ENCODE assay signal across 10 mouse cellular contexts in genomic region chr16:55321542-55322514, GRCm38 (mm10). TPM values are rescaled to one million over a fixed set of nuclear protein-coding genes. Genes with fewer than 3 reads are reported as not detected.
DNase-seq lines count a peak whose midpoint lies in the region; ATAC-seq lines count a peak whose summit lies in the region.
"Had no signal": no experiment of that assay in that cellular context is flagged by ENCODE, and none has a peak within 500 bp of the region (broad histone marks: within the 10 kb centered on the region; RNA-seq: fewer than 3 reads in every experiment).

No protein-coding gene starts in this region.

- no peak overlapping the region for H3K9ac ChIP-seq in embryonic facial prominence, embryonic 11.5 days (replicated peaks; ENCODE audit: low read length)
- no peak overlapping the region for H3K9ac ChIP-seq in intestine, embryonic 15.5 days

- no peaks in the 10 kb centered on the region for H3K27me3 ChIP-seq in embryonic facial prominence, embryonic 11.5 days (ENCODE audit: control insufficient read depth, insufficient read depth, low read length)
- H3K27me3 ChIP-seq in intestine, embryonic 15.5 days (replicated peaks), result no peaks in the 10 kb centered on the region

- H3K4me1 ChIP-seq in embryonic facial prominence, embryonic 11.5 days (ENCODE audit: control insufficient read depth, insufficient read depth, low read length), result no peaks in the 10 kb centered on the region
- no peaks in the 10 kb centered on the region for H3K4me1 ChIP-seq in intestine, embryonic 15.5 days (replicated peaks)

- ATAC-seq in embryonic facial prominence, embryonic 11.5 days (replicated peaks; ENCODE audit: insufficient number of reproducible peaks, low FRiP score, low TSS enrichment, low read depth), result peak; percentile 83
- ATAC-seq in intestine, embryonic 15.5 days, result peak; percentile 82
- ATAC-seq in granulocyte monocyte progenitor cell, adult 5-6 weeks (replicated peaks; ENCODE audit: poor library complexity, severe bottlenecking), result no peak

- H3K4me2 ChIP-seq in embryonic facial prominence, embryonic 11.5 days (ENCODE audit: low read depth, low read length), result no peak overlapping the region
- H3K4me2 ChIP-seq in intestine, embryonic 15.5 days (replicated peaks), result no peak overlapping the region

- no peak overlapping the region for H3K4me3 ChIP-seq in embryonic facial prominence, embryonic 11.5 days (ENCODE audit: low read depth, low read length)
- no peak overlapping the region for H3K4me3 ChIP-seq in intestine, embryonic 15.5 days (replicated peaks)

- no peaks in the 10 kb centered on the region for H3K9me3 ChIP-seq in embryonic facial prominence, embryonic 11.5 days (replicated peaks; ENCODE audit: control insufficient read depth, low read length)
- no peaks in the 10 kb centered on the region for H3K9me3 ChIP-seq in intestine, embryonic 15.5 days

- no peak overlapping the region for H3K27ac ChIP-seq in embryonic facial prominence, embryonic 11.5 days (replicated peaks; ENCODE audit: low read depth, low read length)
- no peak overlapping the region for H3K27ac ChIP-seq in intestine, embryonic 15.5 days

- H3K36me3 ChIP-seq in embryonic facial prominence, embryonic 11.5 days (replicated peaks; ENCODE audit: control insufficient read depth, insufficient read depth, low read depth, low read length), result no peaks in the 10 kb centered on the region
- no peaks in the 10 kb centered on the region for H3K36me3 ChIP-seq in intestine, embryonic 15.5 days

- WGBS in embryonic facial prominence, embryonic 11.5 days, result 62% methylated on average over 7 of the region's 8 CpGs
- WGBS in intestine, embryonic 15.5 days, result 45% methylated on average over 8 of the region's 8 CpGs

- peak; percentile 16 for DNase-seq in Muller cell, postnatal 12 days (ENCODE audit: inconsistent ontology term)
- peak; percentile 45 for DNase-seq in embryonic facial prominence, embryonic 11.5 days (ENCODE audit: low spot score)
- DNase-seq in lung, postnatal 10 days, result peak; percentile 25
- DNase-seq in right cerebral cortex, postnatal 10 days (ENCODE audit: low spot score in 2 of 2), result peak; percentile 79 to 90
- DNase-seq in thymus, postnatal 14 days, result no peak
- no peak for DNase-seq in kidney, postnatal 36 days

RNA-seq across cellular contexts. Expression of gene Zpld1, which starts 24.0 kb away (rescaled TPM):
- polyA plus RNA-seq in embryonic facial prominence, embryonic 11.5 days (2014; fragmentation: Nextera tagmentation; extraction: Ambion mirVana), result 0.53 and 1.1 TPM in 2 replicates
- polyA plus RNA-seq in intestine, embryonic 15.5 days (2015; fragmentation: Nextera tagmentation; extraction: Ambion mirVana), result 0.16 and 0.29 TPM in 2 replicates
- total RNA-seq in granulocyte monocyte progenitor cell, adult 5-6 weeks (2014; fragmentation: Nextera tagmentation), result not detected in 2 replicates
- total RNA-seq in granulocyte monocyte progenitor cell, adult 5-6 weeks (2017), result not detected in 2 replicates
- total RNA-seq: gastrocnemius, postnatal 4 days; MEL had no signal

Comparison
In these comparisons a context has a peak if more than half of its experiments do, and no peak if none do; other contexts are left out.
1. DNase-seq: peak in Muller cell, postnatal 12 days (single experiment), embryonic facial prominence, embryonic 11.5 days (single experiment), lung, postnatal 10 days (single experiment) and right cerebral cortex, postnatal 10 days (2 of 2); none in thymus, postnatal 14 days (single experiment) and kidney, postnatal 36 days (0 of 2).